Mouse (Mus musculus) embryonic stem cell, embryonic (primary cell): ENCODE results near the gene Atp1b2.

ENCODE experiments used
- CTCF ChIA-PET, 4 experiments: fragments of 300-600 bp in 2 of 4; fragments of 350-600 bp in 2 of 4; sonication (Branson Sonifier 250); formaldehyde crosslinking; loops; one replicate each; lab custom pipeline; 2022; ENCODE audit warnings: inconsistent platforms in 2 of 4; lab: Charles Lee
- POLR2A ChIA-PET, 4 experiments: fragments of 300-600 bp in 2 of 4; fragments of 350-600 bp in 2 of 4; sonication (Branson Sonifier 250); formaldehyde crosslinking; loops; one replicate each; lab custom pipeline; 2022; ENCODE audit warnings: antibody characterized with exemption in 4 of 4, inconsistent platforms in 1 of 4; lab: Charles Lee

Gene Atp1b2

DNA sequence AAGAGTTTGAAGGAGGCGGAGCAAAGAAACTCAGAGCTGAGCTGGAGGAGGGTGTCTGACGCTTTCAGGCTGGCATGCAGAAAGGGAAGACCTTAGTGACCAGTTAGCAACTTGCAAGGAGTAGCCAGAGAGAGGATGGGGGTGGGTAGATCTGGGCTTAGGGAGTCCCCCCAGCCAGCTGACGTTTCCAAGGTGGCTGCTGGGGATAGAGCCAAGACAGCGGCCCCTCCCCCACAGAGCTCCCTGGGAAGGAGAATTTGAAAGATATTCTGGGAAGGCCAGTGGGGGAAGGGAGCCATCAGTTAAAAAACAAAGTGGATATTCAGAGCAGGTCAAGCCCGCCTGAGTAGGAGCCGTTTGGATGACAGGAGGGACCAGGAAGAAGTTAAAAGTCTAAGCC is 5.6 kb downstream of the Atp1b2 start:
- POLR2A ChIA-PET = interaction anchor here in 3 of 4 experiments (0.5 to 16.3 kb wide), 42 partner anchors 8 to 335 kb away, joined by 3 to 500 read pairs (median 4); partner anchors contain the start of genes Trp53 (in 3 of the 3), Wrap53 (in 3 of the 3), Fxr2 (in 2 of the 3) and Cd68 (in 1 of the 3)
- CTCF ChIA-PET = interaction anchor here (0.6 to 2.7 kb wide), 12 partner anchors 10 to 321 kb away, joined by 3 to 18 read pairs (median 3); partner anchors contain the start of genes Sat2 (in 1 of the 4), Trp53 (in 1 of the 4) and Wrap53 (in 1 of the 4)

DNA sequence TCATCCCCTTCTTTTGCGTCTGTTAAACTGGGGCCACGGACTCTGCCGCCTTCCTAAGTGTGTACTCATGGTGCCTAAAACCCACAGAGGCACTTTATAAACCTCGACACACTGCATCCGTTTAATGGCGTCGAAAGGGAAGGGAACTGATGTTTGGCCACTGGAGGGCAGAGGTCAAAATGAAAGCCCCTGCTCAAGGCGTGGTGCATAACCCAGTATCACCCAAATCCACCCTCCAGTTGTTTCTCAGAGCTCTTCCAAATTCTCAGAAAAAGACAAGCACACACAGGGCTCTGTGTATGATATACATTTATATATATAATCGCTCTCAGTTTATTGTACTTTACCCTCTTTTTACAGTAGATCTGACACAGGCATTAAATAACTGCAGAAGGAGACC is 6.3 kb downstream of the Atp1b2 start:
- ChIA-PET CTCF (interaction anchor here (0.6 to 2.7 kb wide), 9 partner anchors 9 to 278 kb away, joined by 3 to 18 read pairs (median 4); partner anchors contain the start of genes Trp53 (in 1 of the 4) and Wrap53 (in 1 of the 4)), POLR2A (interaction anchor here (0.6 to 16.3 kb wide), 32 partner anchors 10 to 331 kb away, joined by 3 to 500 read pairs (median 4); partner anchors contain the start of genes Trp53 (in 3 of the 4), Wrap53 (in 3 of the 4), Cntrob (in 1 of the 4) and Eif5a (in 1 of the 4))

DNA sequence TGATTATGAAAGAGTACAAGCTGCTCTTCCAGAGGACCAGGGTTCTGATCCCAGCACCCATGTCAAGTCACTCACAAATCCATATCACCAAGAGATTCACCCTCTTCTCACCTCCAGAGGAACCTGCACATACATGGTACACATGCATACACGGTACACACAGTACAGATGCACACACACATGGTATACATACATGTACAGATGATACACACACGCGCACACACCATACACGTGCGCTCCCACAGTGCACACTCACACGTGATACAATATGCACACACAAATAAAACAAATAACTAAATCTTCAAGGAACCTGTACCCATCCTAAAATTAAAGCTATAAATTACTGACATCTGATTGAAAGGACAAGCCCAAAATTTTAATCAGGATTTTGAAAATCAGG is 10.9 kb downstream of the Atp1b2 start:
- POLR2A ChIA-PET = interaction anchor here in 3 of 4 experiments (0.7 to 16.3 kb wide), 7 partner anchors 10 to 219 kb away, joined by 3 to 500 read pairs (median 6); partner anchors contain the start of genes Trp53 (in 3 of the 3), Wrap53 (in 3 of the 3) and Atp1b2 (in 2 of the 3)
- CTCF ChIA-PET = interaction anchor here in 1 of 4 experiments (0.6 to 1.8 kb wide), 2 partner anchors 10 to 29 kb away, joined by 3 to 5 read pairs; no protein-coding TSS in a partner anchor

DNA sequence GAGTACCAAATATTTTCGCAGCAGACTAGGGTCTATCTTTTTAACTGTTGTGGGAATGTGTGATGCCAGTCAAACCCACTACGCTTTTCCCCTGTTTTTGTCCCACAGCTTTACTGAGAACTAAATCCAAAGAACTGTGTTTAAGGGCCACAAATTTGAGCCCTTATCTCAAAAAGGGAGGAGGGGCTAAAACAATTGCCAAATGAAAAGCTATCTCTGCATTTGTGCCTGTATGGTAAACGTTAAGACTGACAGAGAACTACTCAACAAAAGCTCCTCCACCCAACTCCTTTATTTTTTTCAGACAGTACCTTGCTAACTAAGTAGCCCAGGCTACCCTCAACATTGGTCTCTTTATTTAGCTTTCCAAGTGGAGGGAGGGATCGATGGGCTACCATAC is 12.9 kb downstream of the Atp1b2 start:
- POLR2A ChIA-PET = interaction anchor here in 3 of 4 experiments (0.6 to 17.7 kb wide), 17 partner anchors 8 to 269 kb away, joined by 3 to 500 read pairs (median 4); partner anchors contain the start of genes Trp53 (in 3 of the 3), Wrap53 (in 3 of the 3), Atp1b2 (in 2 of the 3) and Cntrob (in 1 of the 3)
- CTCF ChIA-PET = interaction anchor here in 2 of 4 experiments (0.7 to 1.6 kb wide), 3 partner anchors 36 to 582 kb away, joined by 3 read pairs; no protein-coding TSS in a partner anchor

DNA sequence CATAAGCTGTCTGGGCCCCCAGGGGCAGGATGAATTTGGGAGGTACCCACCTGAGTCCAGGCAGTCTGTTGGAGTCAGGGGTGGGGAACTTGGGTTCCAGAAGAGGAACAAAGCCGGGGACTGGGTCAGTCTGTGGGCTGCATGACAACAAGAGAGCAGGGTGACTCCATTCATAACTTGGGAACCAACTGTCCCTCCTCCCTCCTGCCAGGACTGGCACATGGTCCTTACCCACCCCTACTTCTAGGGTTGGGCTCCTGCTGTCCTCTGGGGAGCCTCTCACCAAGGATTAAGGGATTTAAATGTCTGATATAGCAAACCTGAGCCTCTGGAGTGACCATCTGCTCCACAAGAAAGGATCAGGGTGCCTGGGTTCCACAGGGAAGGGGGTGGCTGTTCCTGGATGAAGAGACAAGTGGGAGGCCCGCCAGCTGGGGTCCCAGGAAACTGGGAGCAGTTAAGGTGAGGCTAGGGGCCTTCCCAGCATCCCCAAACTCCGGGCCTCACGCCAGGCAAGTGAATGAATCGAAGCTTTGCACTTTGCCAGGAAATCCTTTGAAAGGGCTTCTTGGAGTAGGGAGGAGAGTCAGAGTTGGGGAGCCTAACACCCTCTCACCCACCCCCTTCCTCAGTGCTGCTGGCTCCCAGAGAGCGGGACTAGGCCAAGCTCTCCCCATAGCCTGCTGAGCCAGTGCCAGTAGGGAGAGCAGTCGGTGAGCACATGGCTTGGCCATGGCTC is 13.7 kb downstream of the Atp1b2 start:
- CTCF ChIA-PET = interaction anchor here in 2 of 4 experiments (0.7 kb wide), 2 partner anchors 125 to 339 kb away, joined by 3 to 5 read pairs; no protein-coding TSS in a partner anchor
- POLR2A ChIA-PET = interaction anchor here (0.6 to 17.7 kb wide), 18 partner anchors 8 to 268 kb away, joined by 3 to 500 read pairs (median 4); partner anchors contain the start of genes Trp53 (in 3 of the 4), Wrap53 (in 3 of the 4), Atp1b2 (in 2 of the 4) and Cntrob (in 1 of the 4)

DNA sequence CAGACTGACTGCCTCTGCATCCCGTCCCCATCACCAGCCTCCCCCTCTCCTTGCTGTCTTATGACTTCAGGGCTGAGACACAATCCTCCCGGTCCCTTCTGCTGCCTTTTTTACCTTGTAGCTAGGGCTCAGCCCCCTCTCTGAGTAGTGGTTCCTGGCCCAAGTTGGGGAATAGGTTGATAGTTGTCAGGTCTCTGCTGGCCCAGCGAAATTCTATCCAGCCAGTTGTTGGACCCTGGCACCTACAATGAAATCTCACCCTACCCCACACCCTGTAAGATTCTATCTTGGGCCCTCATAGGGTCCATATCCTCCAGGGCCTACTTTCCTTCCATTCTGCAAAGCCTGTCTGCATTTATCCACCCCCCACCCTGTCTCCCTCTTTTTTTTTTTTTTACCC is 14.3 kb downstream of the Atp1b2 start:
- POLR2A ChIA-PET = interaction anchor here (0.7 to 17.7 kb wide), 10 partner anchors 9 to 63 kb away, joined by 3 to 500 read pairs (median 6); partner anchors contain the start of genes Atp1b2 (in 2 of the 4), Trp53 (in 2 of the 4), Wrap53 (in 2 of the 4) and Fxr2 (in 1 of the 4)

DNA sequence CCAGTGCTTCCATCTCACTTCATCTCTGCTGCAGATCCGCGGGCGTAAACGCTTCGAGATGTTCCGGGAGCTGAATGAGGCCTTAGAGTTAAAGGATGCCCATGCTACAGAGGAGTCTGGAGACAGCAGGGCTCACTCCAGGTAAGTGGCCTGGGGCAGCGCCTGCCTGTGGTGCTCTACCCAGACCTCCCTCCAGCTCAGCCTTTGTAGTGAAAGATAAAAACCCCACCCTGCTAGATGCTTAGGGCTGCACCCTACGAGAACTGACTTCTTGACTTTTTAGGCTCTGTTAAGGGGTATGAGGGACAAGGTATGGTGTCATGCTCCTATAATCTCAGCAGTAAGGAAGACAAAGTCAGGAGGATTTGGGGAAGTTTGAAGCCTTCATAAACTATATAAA is 15.1 kb downstream of the Atp1b2 start:
- POLR2A ChIA-PET = interaction anchor here (0.6 to 17.7 kb wide), 19 partner anchors 8 to 810 kb away, joined by 3 to 500 read pairs (median 6); partner anchors contain the start of genes Atp1b2 (in 3 of the 4), Trp53 (in 2 of the 4), Wrap53 (in 2 of the 4) and Fxr2 (in 1 of the 4)
- CTCF ChIA-PET = interaction anchor here in 3 of 4 experiments (0.6 to 3.1 kb wide), 12 partner anchors 9 to 1078 kb away, joined by 3 to 18 read pairs (median 6); partner anchors contain the start of genes Trp53 (in 2 of the 3) and Wrap53 (in 2 of the 3)

More for the DNA sequence above, 14.3 kb downstream of the Atp1b2 start:
- CTCF ChIA-PET = interaction anchor here in 2 of 4 experiments (0.7 to 3.1 kb wide), 2 partner anchors 11 to 338 kb away, joined by 5 to 14 read pairs; partner anchors contain the start of genes Trp53 (in 1 of the 2) and Wrap53 (in 1 of the 2)

DNA sequence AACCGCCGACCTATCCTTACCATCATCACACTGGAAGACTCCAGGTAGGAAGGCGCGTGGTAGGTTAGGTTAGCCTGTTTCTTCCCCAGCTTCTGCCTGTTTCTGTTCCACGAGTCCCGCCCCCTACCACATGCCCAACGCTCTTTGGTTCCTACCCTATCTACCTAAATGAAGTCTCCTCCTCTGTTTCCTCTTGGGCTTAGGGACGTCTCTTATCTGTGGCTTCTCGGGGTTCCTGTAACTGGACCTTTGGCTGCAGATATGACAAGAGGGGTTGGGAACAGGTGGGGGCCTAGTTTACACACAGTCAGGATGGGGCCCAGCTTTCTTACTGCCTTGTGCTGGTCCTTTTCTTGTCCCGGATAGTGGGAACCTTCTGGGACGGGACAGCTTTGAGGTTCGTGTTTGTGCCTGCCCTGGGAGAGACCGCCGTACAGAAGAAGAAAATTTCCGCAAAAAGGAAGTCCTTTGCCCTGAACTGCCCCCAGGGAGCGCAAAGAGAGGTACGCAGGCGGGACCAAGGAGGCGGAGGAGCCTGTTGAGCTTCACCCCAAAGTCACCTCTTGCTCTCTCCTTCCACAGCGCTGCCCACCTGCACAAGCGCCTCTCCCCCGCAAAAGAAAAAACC is 16.4 kb downstream of the Atp1b2 start:
- ChIA-PET CTCF (interaction anchor here (0.5 to 3.1 kb wide), 7 partner anchors 9 to 128 kb away, joined by 3 to 18 read pairs (median 5); partner anchors contain the start of genes Trp53 (in 2 of the 4) and Wrap53 (in 2 of the 4)), POLR2A (interaction anchor here in 3 of 4 experiments (0.7 to 17.7 kb wide), 24 partner anchors 8 to 128 kb away, joined by 3 to 500 read pairs (median 5); partner anchors contain the start of genes Atp1b2 (in 3 of the 3), Trp53 (in 3 of the 3), Wrap53 (in 3 of the 3) and Efnb3 (in 1 of the 3))

DNA sequence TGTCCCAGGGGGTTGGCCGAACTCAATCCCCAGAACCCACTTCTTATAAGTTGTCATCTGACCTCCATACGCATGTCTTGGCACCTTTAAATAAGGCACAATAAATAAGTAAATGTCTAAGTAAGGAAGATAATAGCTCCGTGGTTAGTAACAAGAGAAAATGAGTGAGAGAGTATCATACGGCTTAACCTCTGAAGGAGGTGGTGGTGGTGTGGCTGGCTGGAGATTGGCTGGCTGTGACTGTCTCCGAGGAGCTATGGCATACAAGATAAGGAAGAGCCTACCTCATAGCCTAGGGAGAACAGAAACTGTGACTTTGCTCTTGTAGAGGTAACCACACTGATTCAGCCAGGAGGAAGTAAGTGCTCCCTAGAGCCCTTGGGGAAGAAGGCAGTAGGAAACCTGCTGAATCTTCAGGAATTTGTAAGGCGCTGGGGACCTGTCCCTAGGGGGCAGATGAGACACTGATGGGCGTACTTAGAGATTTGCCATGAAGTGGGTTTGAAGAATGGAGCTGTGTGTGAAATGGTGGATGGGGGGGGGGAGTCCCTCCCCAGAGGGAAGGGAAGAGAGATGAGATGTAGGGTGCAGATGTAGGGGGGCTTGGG is 19.9 kb downstream of the Atp1b2 start:
- POLR2A ChIA-PET = interaction anchor here (0.5 to 17.7 kb wide), 51 partner anchors 8 to 452 kb away, joined by 3 to 500 read pairs (median 3); partner anchors contain the start of genes Atp1b2 (in 2 of the 4), Cd68 (in 2 of the 4), Mpdu1 (in 2 of the 4) and Shbg (in 2 of the 4)
- CTCF ChIA-PET = interaction anchor here (0.6 to 1.6 kb wide), 9 partner anchors 10 to 164 kb away, joined by 3 to 6 read pairs (median 4); partner anchors contain the start of gene Fxr2 (in 1 of the 4)

DNA sequence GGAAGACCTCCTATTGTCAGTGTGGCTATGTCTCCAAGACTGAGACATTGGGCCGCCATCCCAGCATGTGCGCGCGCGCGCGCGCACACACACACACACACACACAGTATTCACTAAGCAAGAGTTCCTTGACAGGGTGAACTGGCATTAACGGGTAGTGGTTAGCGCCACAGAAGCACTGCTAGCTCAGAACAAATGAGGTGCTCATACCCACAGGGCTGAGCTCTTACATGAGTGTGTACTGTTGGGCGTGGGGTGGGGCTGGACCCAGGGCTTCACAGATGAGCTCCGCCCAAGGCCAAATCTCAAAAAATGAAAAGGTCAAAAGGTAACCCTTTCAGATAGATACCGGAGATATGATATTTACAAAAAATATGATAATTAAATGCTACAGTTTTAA is 20.8 kb downstream of the Atp1b2 start:
- CTCF ChIA-PET = interaction anchor here (0.5 to 1.5 kb wide), 6 partner anchors 11 to 121 kb away, joined by 3 to 5 read pairs (median 4); no protein-coding TSS in a partner anchor
- POLR2A ChIA-PET = interaction anchor here (0.7 to 17.7 kb wide), 41 partner anchors 9 to 451 kb away, joined by 3 to 500 read pairs (median 5); partner anchors contain the start of genes Atp1b2 (in 3 of the 4), Mpdu1 (in 3 of the 4), Cd68 (in 2 of the 4) and Shbg (in 2 of the 4)

DNA sequence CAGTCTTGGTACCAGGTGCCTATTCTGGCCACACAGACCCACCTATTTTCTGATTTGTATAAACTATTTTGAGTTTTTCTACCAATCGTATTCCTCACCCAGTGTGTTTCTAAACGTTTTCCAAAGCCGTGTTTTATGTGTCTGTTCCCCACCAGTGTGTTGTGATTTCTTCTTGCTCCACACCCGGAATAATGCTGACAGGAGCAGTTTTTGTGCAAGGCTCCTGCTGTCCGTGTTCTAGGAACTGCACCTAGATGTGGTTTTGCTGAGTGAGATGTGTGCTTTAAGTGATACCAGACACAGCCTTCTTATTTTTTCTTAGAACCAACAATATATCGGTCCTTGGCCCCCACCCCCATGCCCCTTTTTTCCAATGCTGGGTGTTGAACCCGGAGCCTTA is 21.7 kb downstream of the Atp1b2 start:
- ChIA-PET CTCF (interaction anchor here in 3 of 4 experiments (0.6 to 1.1 kb wide), 5 partner anchors 13 to 37 kb away, joined by 3 to 4 read pairs (median 3); no protein-coding TSS in a partner anchor), POLR2A (interaction anchor here (0.5 to 17.7 kb wide), 32 partner anchors 8 to 316 kb away, joined by 3 to 500 read pairs (median 4); partner anchors contain the start of genes Atp1b2 (in 3 of the 4), Efnb3 (in 2 of the 4), Shbg (in 2 of the 4) and Eif4a1 (in 1 of the 4))

DNA sequence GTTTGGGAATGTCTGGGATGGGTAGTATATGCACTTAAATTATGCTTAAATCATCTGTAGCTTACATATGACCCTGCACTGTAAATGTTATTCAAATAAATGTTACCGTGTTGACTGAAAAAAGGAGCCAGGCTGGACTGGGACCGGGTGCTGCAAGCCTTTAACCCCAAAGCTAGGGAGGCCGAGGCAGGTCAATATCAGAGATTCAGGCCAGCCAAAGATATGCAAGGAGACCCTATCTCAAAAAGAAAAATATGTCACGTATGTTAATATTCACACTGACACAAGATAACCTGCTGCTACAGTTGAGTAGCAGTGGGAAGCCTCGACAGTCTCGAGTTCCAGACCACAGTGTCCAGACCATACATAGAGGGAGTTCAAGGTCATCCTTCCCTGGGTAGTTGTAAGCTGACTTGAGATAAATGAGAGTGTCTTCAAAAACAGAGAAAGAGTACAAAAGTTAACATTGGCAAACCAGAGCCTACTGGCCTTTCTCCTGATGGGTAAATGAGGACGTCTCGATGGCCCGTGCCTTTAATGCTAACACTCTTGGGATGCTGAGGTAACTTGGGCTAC is 23.4 kb downstream of the Atp1b2 start:
- POLR2A ChIA-PET = interaction anchor here (0.6 to 17.7 kb wide), 73 partner anchors 9 to 522 kb away, joined by 3 to 500 read pairs (median 4); partner anchors contain the start of genes Atp1b2 (in 2 of the 4), Cd68 (in 2 of the 4), Efnb3 (in 2 of the 4) and Fxr2 (in 2 of the 4)
- CTCF ChIA-PET = interaction anchor here in 3 of 4 experiments (0.6 to 2.7 kb wide), 9 partner anchors 21 to 1178 kb away, joined by 3 to 16 read pairs (median 3); no protein-coding TSS in a partner anchor

DNA sequence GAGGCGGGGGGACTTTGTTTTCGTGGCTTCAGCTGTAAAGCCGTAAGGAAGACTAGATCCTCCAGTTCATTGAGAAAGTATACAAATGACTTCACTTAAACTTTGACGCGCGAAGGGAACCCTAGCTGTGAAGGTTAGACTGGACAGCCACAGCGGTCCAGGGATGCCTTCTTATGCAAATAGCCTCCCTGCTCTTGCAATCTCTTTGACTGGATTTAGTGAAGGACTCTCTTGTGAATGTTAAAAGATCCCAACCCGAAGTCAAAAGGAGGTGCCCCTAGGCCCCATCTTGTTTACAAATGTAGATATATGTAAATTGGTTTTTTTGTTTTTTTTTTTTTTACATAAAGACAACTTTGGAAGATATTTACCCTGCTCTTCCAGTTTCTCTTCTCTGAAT is 23.9 kb downstream of the Atp1b2 start:
- ChIA-PET CTCF (interaction anchor here in 3 of 4 experiments (0.6 to 2.7 kb wide), 7 partner anchors 24 to 1178 kb away, joined by 3 to 16 read pairs (median 3); no protein-coding TSS in a partner anchor), POLR2A (interaction anchor here (0.5 to 17.7 kb wide), 79 partner anchors 9 to 577 kb away, joined by 3 to 500 read pairs (median 4); partner anchors contain the start of genes Efnb3 (in 3 of the 4), Atp1b2 (in 2 of the 4), Cd68 (in 2 of the 4) and Fxr2 (in 2 of the 4))

DNA sequence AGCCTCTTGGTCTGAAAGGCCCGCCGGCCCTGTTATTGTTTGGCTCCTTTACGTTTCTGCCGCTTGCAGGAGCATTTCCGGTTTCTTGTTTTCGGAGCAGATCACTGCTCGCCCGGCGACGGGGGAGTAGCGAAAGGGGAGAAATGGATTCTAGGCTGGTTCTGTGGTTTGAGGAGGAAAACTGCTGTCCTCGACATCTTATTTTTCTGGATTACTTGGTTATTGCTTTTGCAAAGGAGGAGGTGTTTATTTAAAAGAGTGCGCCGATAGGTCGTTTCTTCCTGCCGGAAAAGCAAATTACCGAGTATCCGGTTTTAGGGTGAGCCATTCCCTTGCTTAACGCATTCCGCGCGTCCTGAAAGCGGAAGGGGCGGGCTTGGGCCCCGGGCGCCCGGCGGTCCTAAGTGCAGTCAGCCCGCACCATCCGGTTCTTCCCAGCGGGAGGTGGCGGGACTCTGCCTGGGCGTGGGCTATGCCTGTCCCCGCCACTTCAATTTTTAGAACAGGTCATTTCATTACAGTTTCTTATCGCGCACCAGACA is 24.5 kb downstream of the Atp1b2 start:
- POLR2A ChIA-PET = interaction anchor here (0.5 to 17.7 kb wide), 115 partner anchors 10 to 576 kb away, joined by 3 to 500 read pairs (median 6); partner anchors contain the start of genes Fxr2 (in 4 of the 4), Efnb3 (in 3 of the 4), Sat2 (in 3 of the 4) and Atp1b2 (in 2 of the 4)

More for the DNA sequence above, 24.5 kb downstream of the Atp1b2 start:
- CTCF ChIA-PET = interaction anchor here in 2 of 4 experiments (0.7 to 2.7 kb wide), 12 partner anchors 8 to 339 kb away, joined by 3 to 19 read pairs (median 4); no protein-coding TSS in a partner anchor
